Mouse (Mus musculus): ENCODE data around the gene Zfp618. TPM values are rescaled to one million over a fixed set of nuclear protein-coding genes. Genes with fewer than 3 reads are reported as not detected.

Zfp618 gene
- polyA plus RNA-seq, 1 experiment from 2014 or later, result 20.1 TPM

DNA sequence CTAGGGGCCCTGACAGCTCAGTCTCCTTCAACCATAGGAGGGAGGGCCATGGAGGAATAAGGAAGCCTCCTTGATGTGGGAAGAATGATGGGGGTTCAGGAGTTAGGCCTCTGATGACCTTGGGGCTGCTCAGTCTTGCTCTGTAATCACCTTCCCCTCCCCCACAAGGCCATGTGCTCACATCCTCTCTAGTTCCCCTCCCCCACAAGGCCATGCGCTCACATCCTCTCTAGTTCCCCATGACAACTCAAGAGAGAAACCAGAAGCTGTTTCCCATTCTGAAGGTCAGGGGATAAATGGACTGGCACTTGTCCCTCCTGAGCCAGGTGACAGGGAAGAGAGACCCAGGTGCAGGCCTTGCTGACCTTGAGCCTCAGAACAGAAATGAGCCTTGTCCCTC is 124.1 kb downstream of the Zfp618 start:
- Histone ChIP-seq H3K4me3 (replicated peaks) (no peak overlapping the region), H3K4me1 (replicated peaks) (no peaks in the 10 kb centered on the region), H3K27me3 (replicated peaks) (no peaks in the 10 kb centered on the region), H3K9ac (no peak overlapping the region), H3K9me3 (no peaks in the 10 kb centered on the region), H3K4me2 (replicated peaks) (no peak overlapping the region), H3K27ac (no peak overlapping the region), H3K36me3 (peaks cover 26% of the 10 kb centered on the region)
- ATAC-seq, result no peak
- WGBS, result 67% methylated on average over 1 of the region's 1 CpGs

DNA sequence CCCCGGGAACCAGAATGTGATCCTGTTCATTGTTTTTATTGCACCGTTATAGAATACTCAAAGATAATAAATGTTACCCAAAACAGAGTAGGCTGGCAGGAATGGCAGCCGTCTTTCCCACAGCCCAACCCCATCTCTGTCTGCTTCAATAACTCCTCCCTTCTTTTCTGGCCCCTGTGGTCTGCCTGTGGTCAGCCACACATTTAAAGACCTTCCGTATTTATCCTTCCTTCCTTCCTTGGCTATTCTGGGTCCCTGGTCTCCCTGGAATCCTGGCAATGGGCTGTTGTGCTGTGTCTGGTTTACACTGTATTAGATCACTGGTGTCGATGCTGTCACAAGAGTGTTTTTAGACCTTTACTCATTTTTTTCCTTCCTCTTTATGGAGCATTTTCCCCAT is 125.8 kb downstream of the Zfp618 start:
- Histone ChIP-seq H3K4me2 (replicated peaks) (no peak overlapping the region), H3K9ac (no peak overlapping the region), H3K9me3 (no peaks in the 10 kb centered on the region), H3K27ac (no peak overlapping the region), H3K27me3 (replicated peaks) (no peaks in the 10 kb centered on the region), H3K4me1 (replicated peaks) (no peaks in the 10 kb centered on the region), H3K4me3 (replicated peaks) (no peak overlapping the region), H3K36me3 (peaks cover 27% of the 10 kb centered on the region)
- WGBS, result 79% methylated on average over 5 of the region's 5 CpGs
- no peak for ATAC-seq

DNA sequence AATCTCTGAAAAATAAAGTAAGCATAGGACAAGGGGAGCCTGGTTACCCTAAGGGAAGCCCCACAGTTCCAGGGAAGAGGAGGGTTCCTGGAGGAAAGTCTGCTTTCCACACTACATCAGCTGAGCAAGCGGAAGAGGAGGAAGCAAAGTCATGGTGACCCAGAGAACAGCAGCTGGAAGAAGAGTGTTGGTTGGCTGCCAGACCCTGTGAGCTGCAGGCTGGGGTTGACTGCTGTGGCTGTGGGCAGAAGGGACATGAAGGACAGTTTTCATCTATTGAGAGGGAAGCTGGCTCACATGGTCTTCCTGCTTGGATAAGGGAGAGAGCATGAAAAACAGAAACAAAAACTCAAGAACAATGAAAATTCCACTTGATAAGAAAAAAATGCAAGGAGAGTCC is 132.2 kb downstream of the Zfp618 start:
- 75% methylated on average over 1 of the region's 1 CpGs for WGBS
- Histone ChIP-seq H3K9ac (no peak overlapping the region), H3K27me3 (replicated peaks) (no peaks in the 10 kb centered on the region), H3K27ac (no peak overlapping the region), H3K36me3 (peaks cover 8% of the 10 kb centered on the region; the same call in 1 of the 2 replicates), H3K4me3 (replicated peaks) (no peak overlapping the region), H3K4me1 (replicated peaks) (no peaks in the 10 kb centered on the region), H3K4me2 (replicated peaks) (no peak overlapping the region), H3K9me3 (no peaks in the 10 kb centered on the region)
- ATAC-seq, result no peak

DNA sequence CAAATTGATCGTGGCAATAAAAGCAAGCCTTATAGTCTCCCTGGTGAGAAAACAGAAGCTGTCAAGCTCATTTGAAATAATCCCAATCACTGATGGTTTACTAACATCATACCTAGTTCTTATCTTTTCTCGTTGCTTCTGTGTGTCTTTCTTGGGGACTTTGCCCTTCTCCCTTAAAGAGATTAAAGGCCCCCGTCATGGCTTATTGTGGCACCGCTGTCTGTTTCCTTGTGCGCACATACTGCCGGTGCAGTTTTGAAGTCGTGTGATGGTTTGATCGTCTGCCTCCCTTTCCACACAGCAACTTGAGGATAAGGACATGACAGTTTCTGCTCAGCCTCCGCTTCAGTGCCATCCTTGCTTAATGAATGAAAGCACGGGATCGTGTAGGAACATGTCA is 135.1 kb downstream of the Zfp618 start:
- 64% methylated on average over 11 of the region's 11 CpGs for WGBS
- H3K27me3 ChIP-seq (replicated peaks), result no peaks in the 10 kb centered on the region
- no peak overlapping the region for H3K9ac ChIP-seq
- H3K27ac ChIP-seq, result no peak overlapping the region
- H3K4me2 ChIP-seq (replicated peaks), result no peak overlapping the region
- no peaks in the 10 kb centered on the region for H3K4me1 ChIP-seq (replicated peaks)
- H3K36me3 ChIP-seq, result peaks cover 8% of the 10 kb centered on the region; the same call in 1 of the 2 replicates
- H3K9me3 ChIP-seq, result no peaks in the 10 kb centered on the region
- H3K4me3 ChIP-seq (replicated peaks), result no peak overlapping the region
- peak; percentile 75 for ATAC-seq

DNA sequence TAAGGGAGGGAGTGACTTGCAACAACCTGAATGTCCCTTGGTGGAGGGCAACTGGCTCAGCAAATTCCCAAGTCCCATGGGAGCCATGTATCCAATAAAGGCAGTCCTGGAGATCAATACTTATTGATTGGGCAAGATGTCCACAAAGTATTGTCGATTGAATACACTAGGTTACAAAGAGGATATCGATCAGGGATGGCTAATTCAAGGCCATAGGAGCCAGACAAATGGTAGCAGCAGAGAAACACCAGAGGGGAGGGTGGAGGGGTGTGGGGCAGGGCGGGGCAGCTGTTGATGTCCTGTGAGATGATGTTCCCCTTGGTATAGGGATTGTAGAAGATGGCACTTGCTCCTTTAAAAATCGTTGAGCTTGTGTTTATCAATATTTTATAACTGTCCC is 136.7 kb downstream of the Zfp618 start:
- ATAC-seq, result no peak
- no peak overlapping the region for H3K4me2 ChIP-seq (replicated peaks)
- 84% methylated on average over 4 of the region's 4 CpGs for WGBS
- H3K27me3 ChIP-seq (replicated peaks), result no peaks in the 10 kb centered on the region
- H3K36me3 ChIP-seq, result peaks cover 6% of the 10 kb centered on the region; the same call in 1 of the 2 replicates
- no peaks in the 10 kb centered on the region for H3K9me3 ChIP-seq
- H3K9ac ChIP-seq, result no peak overlapping the region
- H3K27ac ChIP-seq, result no peak overlapping the region
- H3K4me3 ChIP-seq (replicated peaks), result no peak overlapping the region
- no peaks in the 10 kb centered on the region for H3K4me1 ChIP-seq (replicated peaks)

- H3K9ac ChIP-seq, result no peak overlapping the region
- H3K4me2 ChIP-seq (replicated peaks), result no peak overlapping the region
- no peak for ATAC-seq
- WGBS, result 94% methylated on average over 8 of the region's 8 CpGs
- H3K36me3 ChIP-seq, result no peaks in the 10 kb centered on the region
- H3K27me3 ChIP-seq (replicated peaks), result no peaks in the 10 kb centered on the region
- H3K9me3 ChIP-seq, result no peaks in the 10 kb centered on the region
- no peak overlapping the region for H3K4me3 ChIP-seq (replicated peaks)
- no peaks in the 10 kb centered on the region for H3K4me1 ChIP-seq (replicated peaks)
- H3K27ac ChIP-seq, result no peak overlapping the region
These were observed 140.3 kb downstream of the Zfp618 start for GRCm38 (mm10) chr4:63105651-63106050.

- Histone ChIP-seq H3K27ac (no peak overlapping the region), H3K4me3 (replicated peaks) (no peak overlapping the region), H3K9ac (no peak overlapping the region), H3K4me2 (replicated peaks) (no peak overlapping the region), H3K36me3 (peaks cover 27% of the 10 kb centered on the region), H3K27me3 (replicated peaks) (no peaks in the 10 kb centered on the region), H3K9me3 (no peaks in the 10 kb centered on the region), H3K4me1 (replicated peaks) (no peaks in the 10 kb centered on the region)
- peak; percentile 88 for ATAC-seq
- 86% methylated on average over 5 of the region's 5 CpGs for WGBS
These were observed 153.5 kb downstream of the Zfp618 start for GRCm38 (mm10) chr4:63118639-63119437.

DNA sequence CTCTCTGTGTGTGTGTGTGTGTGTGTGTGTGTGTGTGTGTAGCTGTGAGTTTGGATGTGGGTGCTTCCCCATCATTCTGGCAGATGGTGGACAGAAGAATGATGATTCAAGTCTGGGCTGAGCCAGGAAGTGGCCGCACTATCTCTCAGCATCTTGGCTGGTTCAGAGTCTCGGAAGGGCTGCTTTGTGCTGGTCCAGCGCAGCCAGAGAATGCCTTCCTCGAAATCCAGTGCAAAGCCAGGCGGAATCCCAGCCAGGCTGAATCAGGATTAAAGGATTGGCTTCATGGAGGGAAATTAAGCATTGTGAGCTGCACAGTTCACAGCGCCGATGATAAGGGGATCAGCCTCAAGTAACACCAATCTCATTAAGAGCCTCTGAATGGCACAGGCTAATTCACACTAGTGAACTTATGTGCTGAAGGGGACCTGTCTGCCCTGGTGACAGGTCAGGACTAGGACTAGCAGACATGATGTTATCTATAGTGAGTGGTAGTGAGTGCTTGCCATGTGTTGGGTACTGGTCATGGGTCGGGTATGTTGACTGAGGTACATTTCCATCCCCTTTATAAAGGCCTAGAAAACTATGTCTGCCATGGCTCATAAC is 159.6 kb downstream of the Zfp618 start:
- no peak overlapping the region for H3K4me3 ChIP-seq (replicated peaks)
- H3K4me2 ChIP-seq (replicated peaks), result no peak overlapping the region
- H3K27ac ChIP-seq, result no peak overlapping the region
- no peaks in the 10 kb centered on the region for H3K4me1 ChIP-seq (replicated peaks)
- WGBS, result 84% methylated on average over 8 of the region's 8 CpGs
- H3K36me3 ChIP-seq, result peaks cover 19% of the 10 kb centered on the region
- no peaks in the 10 kb centered on the region for H3K9me3 ChIP-seq
- ATAC-seq, result no peak
- no peak overlapping the region for H3K9ac ChIP-seq
- no peaks in the 10 kb centered on the region for H3K27me3 ChIP-seq (replicated peaks)

- Histone ChIP-seq H3K36me3 (peaks cover 14% of the 10 kb centered on the region), H3K4me2 (replicated peaks) (no peak overlapping the region), H3K9ac (no peak overlapping the region), H3K4me3 (replicated peaks) (no peak overlapping the region), H3K27me3 (replicated peaks) (no peaks in the 10 kb centered on the region), H3K9me3 (no peaks in the 10 kb centered on the region), H3K4me1 (replicated peaks) (no peaks in the 10 kb centered on the region), H3K27ac (no peak overlapping the region)
- no peak for ATAC-seq
- 92% methylated on average over 5 of the region's 5 CpGs for WGBS
These were observed 164.7 kb downstream of the Zfp618 start for GRCm38 (mm10) chr4:63129891-63130624.

- no peak for ATAC-seq
- 94% methylated on average over 6 of the region's 6 CpGs for WGBS
- Histone ChIP-seq H3K27ac (no peak overlapping the region), H3K9me3 (no peaks in the 10 kb centered on the region), H3K27me3 (replicated peaks) (no peaks in the 10 kb centered on the region), H3K9ac (no peak overlapping the region), H3K36me3 (no peaks in the 10 kb centered on the region), H3K4me2 (replicated peaks) (no peak overlapping the region), H3K4me3 (replicated peaks) (no peak overlapping the region), H3K4me1 (replicated peaks) (0 out of 2 replicates have a peak, but pooled peaks cover 1% of the 10 kb centered on the region)
These were observed 181.9 kb downstream of the Zfp618 start for GRCm38 (mm10) chr4:63147268-63147667.

DNA sequence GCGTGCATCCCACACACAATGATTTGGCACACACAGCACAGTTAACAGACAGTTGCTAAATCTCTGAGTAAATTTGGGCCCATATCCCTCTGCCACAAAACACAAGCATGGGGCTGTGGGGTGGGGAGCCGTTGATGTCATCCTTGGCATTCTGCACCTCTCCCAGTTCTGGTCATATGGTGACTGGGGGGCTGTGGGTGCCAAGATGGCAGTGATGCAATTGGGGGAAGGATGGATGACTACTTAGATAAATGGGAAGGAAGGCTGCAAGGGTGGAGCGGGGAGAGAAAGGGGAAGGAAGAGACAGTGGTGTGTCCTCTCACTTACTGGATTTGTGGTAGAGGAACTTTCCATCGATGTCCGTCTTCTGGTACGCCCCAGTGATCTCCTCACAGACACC is 185.8 kb downstream of the Zfp618 start:
- Histone ChIP-seq H3K27me3 (replicated peaks) (no peaks in the 10 kb centered on the region), H3K9ac (no peak overlapping the region), H3K4me3 (replicated peaks) (no peak overlapping the region), H3K4me1 (replicated peaks) (no peaks in the 10 kb centered on the region), H3K4me2 (replicated peaks) (no peak overlapping the region), H3K9me3 (no peaks in the 10 kb centered on the region), H3K36me3 (no peaks in the 10 kb centered on the region), H3K27ac (no peak overlapping the region)
- ATAC-seq, result no peak
- 91% methylated on average over 6 of the region's 6 CpGs for WGBS

DNA sequence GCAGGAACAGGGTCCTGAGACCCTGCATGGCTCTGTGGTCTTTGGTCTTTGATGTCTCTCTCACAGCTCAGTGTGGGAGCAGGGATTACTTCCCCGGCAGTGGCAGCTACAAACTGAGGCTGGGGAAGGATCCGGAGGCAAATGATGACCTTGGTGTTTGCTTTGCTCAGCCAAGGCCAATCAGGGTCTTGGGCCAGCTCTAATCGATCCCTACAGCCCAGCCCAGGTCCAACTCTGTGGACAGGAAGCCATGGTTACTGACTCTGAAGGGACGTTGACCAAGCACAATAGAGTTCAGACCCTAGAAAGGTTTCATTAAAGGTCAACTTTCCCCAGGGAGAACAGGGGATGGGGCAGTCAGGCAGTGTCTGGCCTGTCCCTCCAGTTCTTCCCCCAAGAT is 188.7 kb downstream of the Zfp618 start:
- WGBS, result 44% methylated on average over 4 of the region's 4 CpGs
- no peak overlapping the region for H3K4me2 ChIP-seq (replicated peaks)
- no peak overlapping the region for H3K27ac ChIP-seq
- H3K4me1 ChIP-seq (replicated peaks), result no peaks in the 10 kb centered on the region
- no peaks in the 10 kb centered on the region for H3K9me3 ChIP-seq
- no peak overlapping the region for H3K4me3 ChIP-seq (replicated peaks)
- no peak overlapping the region for H3K9ac ChIP-seq
- no peaks in the 10 kb centered on the region for H3K27me3 ChIP-seq (replicated peaks)
- H3K36me3 ChIP-seq, result no peaks in the 10 kb centered on the region
- no peak for ATAC-seq
